Mouse (Mus musculus) thymus, adult 2 months (tissue): Measurements from ENCODE around the gene Ttc9b. TPM values are rescaled to one million over a fixed set of nuclear protein-coding genes. Genes with fewer than 3 reads are reported as not detected.
"Not testable (repeated sequence)": the region's sequence is repeated elsewhere in the genome, so short reads cannot be mapped to it uniquely, and the experiment has no call there.

ENCODE experiments used
- DNase-seq: peaks from one replicate; pipeline ENCODE4 v3.0.0; 2021
- H3K27ac ChIP-seq: fragments of 200-500 bp; 2 replicates; pipeline ENCODE4 v1.5.1; 2012; ENCODE audit warnings: low read length, control low read depth; ENCODE audit not compliant: control insufficient read depth, insufficient read depth
- H3K27me3 ChIP-seq: fragments of 200-500 bp; 2 replicates; pipeline ENCODE4 v1.6.1; 2012; ENCODE audit warnings: mild to moderate bottlenecking, low read length, moderate library complexity, mixed read lengths; ENCODE audit not compliant: control insufficient read depth, insufficient read depth
- H3K36me3 ChIP-seq: fragments of 200-500 bp; 2 replicates; pipeline ENCODE4 v1.6.1; 2012; ENCODE audit warnings: mild to moderate bottlenecking, low read length, moderate library complexity; ENCODE audit not compliant: control insufficient read depth, insufficient read depth
- H3K4me1 ChIP-seq: fragments of 200-500 bp; replicated peaks from 2 replicates; pipeline ENCODE4 v1.6.1; 2012; ENCODE audit warnings: low read length; ENCODE audit not compliant: control insufficient read depth, insufficient read depth
- H3K4me3 ChIP-seq: fragments of 200-500 bp; 2 replicates; pipeline ENCODE4 v1.5.1; 2012; ENCODE audit warnings: mild to moderate bottlenecking, low read length, control low read depth, moderate library complexity; ENCODE audit not compliant: control insufficient read depth, insufficient read depth
- CTCF ChIP-seq: fragments of 200-500 bp; IDR thresholded peaks from 2 replicates; pipeline ENCODE4 v1.5.1; 2012; ENCODE audit warnings: mild to moderate bottlenecking, control low read depth, low read length, moderate library complexity, borderline replicate concordance; ENCODE audit not compliant: control insufficient read depth, poor library complexity, insufficient read depth; ENCODE audit errors: extremely low read depth
- POLR2A ChIP-seq: fragments of 200-500 bp; IDR thresholded peaks from 2 replicates; pipeline ENCODE4 v1.6.1; 2012; ENCODE audit warnings: mild to moderate bottlenecking, low read length, control low read depth, moderate library complexity; ENCODE audit not compliant: control insufficient read depth, poor library complexity, insufficient read depth; ENCODE audit errors: extremely low read depth
- WGBS: fragments of 180-500 bp; shearing (Covaris S2); methylation state at CpG from one replicate; pipeline ENCODE4 v1.1.7; 2018; 5-methylcytosine and 5-hydroxymethylcytosine counted together
- polyA plus RNA-seq: library from polyadenylated mRNA; depleted of rRNA; stranded (reverse); fragments of >200 nt; gene quantifications from 2 replicates; pipeline ENCODE4 v1.2.3, GENCODE M21; 2012

The Ttc9b gene
- polyA plus RNA-seq, 1 experiment, result not detected

GRCm38 (mm10) chr7:27621028-27621427, 32.7 kb upstream of the Ttc9b start:
- Histone ChIP-seq H3K27ac (no peak overlapping the region), H3K27me3 (no peaks in the 10 kb centered on the region), H3K4me3 (no peak overlapping the region), H3K4me1 (no peaks in the 10 kb centered on the region), H3K36me3 (peaks cover 67% of the 10 kb centered on the region)
- TF ChIP-seq CTCF, result no peak
- no peak for TF ChIP-seq POLR2A
- DNase-seq, result no peak
- WGBS, result 93% methylated on average over 6 of the region's 6 CpGs

- TF ChIP-seq POLR2A (no peak), CTCF (no peak)
- 96% methylated on average over 1 of the region's 1 CpGs for WGBS
- Histone ChIP-seq H3K36me3 (peaks cover 67% of the 10 kb centered on the region), H3K27me3 (no peaks in the 10 kb centered on the region), H3K4me3 (no peak overlapping the region), H3K27ac (no peak overlapping the region), H3K4me1 (no peaks in the 10 kb centered on the region)
- DNase-seq, result no peak
These were observed 31.5 kb upstream of the Ttc9b start for GRCm38 (mm10) chr7:27622234-27622633.

DNA sequence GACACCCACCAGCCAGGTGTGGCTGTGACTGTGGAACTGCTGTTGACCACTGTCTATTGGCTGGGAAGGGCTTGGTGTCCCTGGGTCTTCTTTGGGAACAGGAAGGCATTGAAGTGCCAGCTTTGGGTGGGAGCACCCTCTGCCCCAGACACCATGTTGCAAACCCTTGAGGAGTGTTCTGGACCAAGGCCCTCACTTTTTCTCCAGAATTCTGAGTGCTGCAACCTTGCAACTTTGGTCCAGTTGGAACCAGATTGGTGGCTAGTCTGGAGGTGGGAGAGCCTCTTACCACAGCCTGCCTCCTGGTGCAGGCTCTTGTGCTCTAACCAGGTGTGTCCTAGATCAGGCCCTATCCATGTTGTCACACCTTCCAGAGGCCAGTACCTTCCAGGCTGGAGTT, 28.7 kb upstream of the Ttc9b start:
- H3K27me3 ChIP-seq, result no peaks in the 10 kb centered on the region
- DNase-seq, result no peak
- H3K27ac ChIP-seq, result no peak overlapping the region
- no peak overlapping the region for H3K4me3 ChIP-seq
- no peak for TF ChIP-seq POLR2A
- TF ChIP-seq CTCF, result no peak
- H3K36me3 ChIP-seq, result peaks cover 65% of the 10 kb centered on the region
- no peaks in the 10 kb centered on the region for H3K4me1 ChIP-seq

GRCm38 (mm10) chr7:27627707-27628106, 26.0 kb upstream of the Ttc9b start:
- TF ChIP-seq CTCF, result no peak
- TF ChIP-seq POLR2A, result no peak
- 99% methylated on average over 7 of the region's 7 CpGs for WGBS
- H3K36me3 ChIP-seq, result peaks cover 59% of the 10 kb centered on the region

GRCm38 (mm10) chr7:27628190-27628589, 25.5 kb upstream of the Ttc9b start:
- Histone ChIP-seq H3K36me3 (peaks cover 64% of the 10 kb centered on the region), H3K27ac (no peak overlapping the region), H3K27me3 (no peaks in the 10 kb centered on the region), H3K4me3 (no peak overlapping the region), H3K4me1 (no peaks in the 10 kb centered on the region)
- WGBS, result 97% methylated on average over 6 of the region's 6 CpGs
- DNase-seq, result no peak
- TF ChIP-seq POLR2A (no peak), CTCF (no peak)

More at GRCm38 (mm10) chr7:27627707-27628106, 26.0 kb upstream of the Ttc9b start:
- Histone ChIP-seq H3K4me1 (no peaks in the 10 kb centered on the region), H3K27me3 (no peaks in the 10 kb centered on the region), H3K27ac (no peak overlapping the region), H3K4me3 (no peak overlapping the region)
- no peak for DNase-seq

DNA sequence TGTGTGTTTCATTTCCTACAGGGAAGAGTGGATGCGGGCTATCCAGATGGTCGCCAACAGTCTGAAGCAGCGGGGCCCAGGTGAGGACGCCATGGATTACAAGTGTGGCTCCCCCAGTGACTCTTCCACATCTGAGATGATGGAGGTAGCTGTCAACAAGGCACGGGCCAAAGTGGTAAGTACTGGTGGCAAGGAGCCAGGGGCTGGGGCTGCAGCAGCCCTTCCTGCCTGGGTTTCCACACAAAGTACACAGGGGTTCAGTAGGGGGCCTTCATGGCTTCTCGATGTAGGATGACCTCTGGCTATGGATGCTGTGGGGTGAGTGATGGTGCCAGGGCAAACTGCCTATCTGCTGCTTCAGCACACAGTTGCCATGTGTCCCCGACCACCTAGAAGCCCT, 24.9 kb upstream of the Ttc9b start:
- not testable (repeated sequence) for H3K27me3 ChIP-seq, H3K4me1 ChIP-seq, H3K4me3 ChIP-seq, H3K27ac ChIP-seq, DNase-seq
- WGBS, result 96% methylated on average over 7 of the region's 7 CpGs
- peaks cover 68% of the 10 kb centered on the region for H3K36me3 ChIP-seq

DNA sequence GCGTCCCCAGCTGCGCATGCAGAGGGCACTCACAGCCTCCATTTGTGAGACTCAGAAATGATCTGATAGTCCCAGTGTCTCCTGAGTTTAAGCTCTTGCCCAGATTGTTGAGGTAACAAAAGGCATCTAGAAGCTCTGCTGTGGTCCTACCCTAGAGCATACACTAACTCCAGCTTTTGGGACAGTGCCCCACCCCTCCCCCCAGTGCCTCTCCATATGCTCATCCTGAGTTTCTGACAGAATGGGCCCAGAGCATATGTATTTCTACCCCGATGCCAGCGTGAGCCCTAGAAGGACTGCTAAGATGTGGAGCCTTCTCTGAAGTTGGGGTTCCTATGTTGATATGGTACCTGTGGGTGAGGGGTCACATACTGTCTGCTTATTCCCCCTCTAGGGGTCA, 22.3 kb upstream of the Ttc9b start:
- Histone ChIP-seq H3K27ac (no peak overlapping the region), H3K27me3 (no peaks in the 10 kb centered on the region), H3K4me1 (no peaks in the 10 kb centered on the region), H3K36me3 (peaks cover 61% of the 10 kb centered on the region), H3K4me3 (no peak overlapping the region)
- 97% methylated on average over 4 of the region's 4 CpGs for WGBS
- TF ChIP-seq POLR2A, result no peak
- TF ChIP-seq CTCF, result no peak
- no peak for DNase-seq

GRCm38 (mm10) chr7:27633166-27633565, 20.5 kb upstream of the Ttc9b start:
- H3K4me3 ChIP-seq, result no peak overlapping the region
- no peaks in the 10 kb centered on the region for H3K4me1 ChIP-seq
- DNase-seq, result no peak
- 98% methylated on average over 6 of the region's 6 CpGs for WGBS
- TF ChIP-seq POLR2A, result no peak
- no peak for TF ChIP-seq CTCF
- no peak overlapping the region for H3K27ac ChIP-seq
- H3K27me3 ChIP-seq, result no peaks in the 10 kb centered on the region
- H3K36me3 ChIP-seq, result peaks cover 61% of the 10 kb centered on the region
